Mouse (Mus musculus) E14TG2a.4 (cell line): ENCODE results near the gene Eif4e.

Experiments
- CTCF ChIP-seq: conservative IDR thresholded peaks from 2 replicates; pipeline ENCODE4 v1.5.1; 2014; ENCODE audit warnings: low read length
- NANOG ChIP-seq: IDR thresholded peaks from 2 replicates; pipeline ENCODE4 v1.6.1; 2014; ENCODE audit warnings: borderline replicate concordance, low read length, mixed read lengths
- POU5F1 ChIP-seq: IDR thresholded peaks from 2 replicates; pipeline ENCODE4 v1.6.1; 2014; ENCODE audit warnings: low read length, borderline replicate concordance

DNA sequence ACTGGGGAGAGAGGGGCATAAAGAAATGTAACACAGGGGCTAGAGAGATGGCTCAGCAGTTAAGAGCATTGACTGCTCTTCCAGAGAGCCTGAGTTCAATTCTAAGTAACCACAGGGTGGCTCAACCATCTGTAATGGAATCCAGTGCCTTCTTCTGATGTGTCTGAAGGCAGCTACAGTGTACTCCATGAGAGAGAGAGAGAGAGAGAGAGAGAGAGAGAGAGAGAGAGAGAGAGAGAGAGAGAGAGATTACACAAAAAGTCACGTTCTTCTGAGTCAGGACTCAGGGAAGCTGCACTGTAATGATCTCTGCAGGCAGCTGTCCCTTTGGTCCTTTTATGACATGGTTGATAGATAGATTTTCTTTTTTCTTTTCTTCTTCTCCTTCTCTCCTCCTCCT, 31.4 kb upstream of the Eif4e start:
- TF ChIP-seq CTCF (no peak), POU5F1 (no peak), NANOG (no peak)
